Mouse (Mus musculus): Measurements from ENCODE around the gene Ccdc28b. TPM values are rescaled to one million over a fixed set of nuclear protein-coding genes. Genes with fewer than 3 reads are reported as not detected.

Ccdc28b gene
- total RNA-seq, 2 experiments from 2014 or later, result 66.5 to 67.5 TPM

GRCm38 (mm10) chr4:129625496-129625895 is 1.7 kb upstream of the Ccdc28b start:
- DNase-seq (ENCODE audit: low spot score in 2 of 2), result no peak
- intact Hi-C loops (cut with DNase I), result no loop called here

GRCm38 (mm10) chr4:129625029-129625370 is 1.3 kb upstream of the Ccdc28b start:
- DNase-seq (ENCODE audit: low spot score in 2 of 2), result peak; percentile 65 to 76
- intact Hi-C loops (cut with DNase I), result no loop called here

- peak; percentile 87 to 97 for DNase-seq (ENCODE audit: low spot score in 2 of 2)
- intact Hi-C loops (cut with DNase I), result no loop called here
Measured at GRCm38 (mm10) chr4:129624281-129625028, 708 bp upstream of the Ccdc28b start.

- intact Hi-C loops (cut with DNase I), result no loop called here
- DNase-seq (ENCODE audit: low spot score in 2 of 2), result no peak
Measured at GRCm38 (mm10) chr4:129622803-129623535, 778 bp downstream of the Ccdc28b start.

GRCm38 (mm10) chr4:129622120-129622802 is 1.5 kb downstream of the Ccdc28b start:
- no peak for DNase-seq (ENCODE audit: low spot score in 2 of 2)
- intact Hi-C loops (cut with DNase I), result no loop called here

GRCm38 (mm10) chr4:129621283-129621841 is 2.4 kb downstream of the Ccdc28b start:
- intact Hi-C loops (cut with DNase I), result no loop called here
- no peak for DNase-seq (ENCODE audit: low spot score in 2 of 2)

- intact Hi-C loops (cut with DNase I), result no loop called here
- no peak for DNase-seq (ENCODE audit: low spot score in 2 of 2)
Measured at GRCm38 (mm10) chr4:129620419-129621282, 3.1 kb downstream of the Ccdc28b start.

- peak; percentile 95 to 98 for DNase-seq (ENCODE audit: low spot score in 2 of 2)
- intact Hi-C loops (cut with DNase I), result no loop called here
Measured at GRCm38 (mm10) chr4:129618786-129619691, 4.7 kb downstream of the Ccdc28b start, which contains the start of gene Iqcc. Iqcc (minus strand) TSS chr4:129619099.

- intact Hi-C loops (cut with DNase I), result no loop called here
Measured at GRCm38 (mm10) chr4:129618031-129618430, 5.7 kb downstream of the Ccdc28b start.

GRCm38 (mm10) chr4:129617121-129617641 is 6.6 kb downstream of the Ccdc28b start:
- intact Hi-C loops (cut with DNase I), result no loop called here
- no peak for DNase-seq (ENCODE audit: low spot score in 2 of 2)

More at GRCm38 (mm10) chr4:129618031-129618430, 5.7 kb downstream of the Ccdc28b start:
- DNase-seq (ENCODE audit: low spot score in 2 of 2), result no peak

GRCm38 (mm10) chr4:129616631-129617030 is 7.1 kb downstream of the Ccdc28b start:
- no peak for DNase-seq (ENCODE audit: low spot score in 2 of 2)
- intact Hi-C loops (cut with DNase I), result no loop called here

GRCm38 (mm10) chr4:129615801-129616290 is 7.9 kb downstream of the Ccdc28b start:
- peak in 1 of 2 experiments; percentile 61 for DNase-seq (ENCODE audit: low spot score in 2 of 2)
- intact Hi-C loops (cut with DNase I), result no loop called here

- intact Hi-C loops (cut with DNase I), result no loop called here
- no peak for DNase-seq (ENCODE audit: low spot score in 2 of 2)
Measured at GRCm38 (mm10) chr4:129614093-129614492, 9.7 kb downstream of the Ccdc28b start, which contains the start of gene Dcdc2b. Dcdc2b (minus strand) TSS chr4:129614257.

GRCm38 (mm10) chr4:129610472-129610871 is 13.3 kb downstream of the Ccdc28b start:
- intact Hi-C loops (cut with DNase I), result no loop called here
- no peak for DNase-seq (ENCODE audit: low spot score in 2 of 2)

GRCm38 (mm10) chr4:129610026-129610425 is 13.7 kb downstream of the Ccdc28b start:
- intact Hi-C loops (cut with DNase I), result no loop called here
- DNase-seq (ENCODE audit: low spot score in 2 of 2), result no peak

- intact Hi-C loops (cut with DNase I), result loop anchor here (2.0 to 5.0 kb wide), 3 partner anchors 24 to 107 kb away; partner anchors contain the start of gene Hdac1
- no peak for DNase-seq (ENCODE audit: low spot score in 2 of 2)
Measured at GRCm38 (mm10) chr4:129609139-129609631, 14.6 kb downstream of the Ccdc28b start.

GRCm38 (mm10) chr4:129608426-129609025 is 15.2 kb downstream of the Ccdc28b start:
- intact Hi-C loops (cut with DNase I), result loop anchor here (2.0 to 5.0 kb wide), 3 partner anchors 24 to 106 kb away; partner anchors contain the start of gene Hdac1
- DNase-seq (ENCODE audit: low spot score in 2 of 2), result peak; percentile 82 to 89
